Mouse (Mus musculus): Measurements from ENCODE around the gene Gm43638. TPM values are rescaled to one million over a fixed set of nuclear protein-coding genes. Genes with fewer than 3 reads are reported as not detected.
"Not testable (repeated sequence)": the region's sequence is repeated elsewhere in the genome, so short reads cannot be mapped to it uniquely, and the experiment has no call there.

Gm43638 gene
- polyA plus RNA-seq, 1 experiment from 2014 or later: not detected

GRCm38 (mm10) chr5:87482160-87482559 lies 4.4 kb downstream of the Gm43638 start, which contains the start of gene Ugt2a2:
Gene Ugt2a2, minus strand, starts transcription at chr5:87482260.
- H3K9me3 ChIP-seq (replicated peaks; ENCODE audit: control insufficient read depth, low read length, poor library complexity, severe bottlenecking): no peaks in the 10 kb centered on the region
- 82% methylated on average over 5 of the region's 5 CpGs for WGBS
- no peak within 1 kb of the TSS for H3K27ac ChIP-seq (ENCODE audit: low read length)
- no peak for ATAC-seq
- no peaks in the 10 kb centered on the region for H3K36me3 ChIP-seq (ENCODE audit: control insufficient read depth, insufficient read depth, low read length)
- no peak within 1 kb of the TSS for H3K9ac ChIP-seq (ENCODE audit: low read depth, low read length)
- no peak within 1 kb of the TSS for H3K4me2 ChIP-seq (ENCODE audit: low read length)
- no peaks in the 10 kb centered on the region for H3K27me3 ChIP-seq (ENCODE audit: control insufficient read depth, insufficient read depth, low read depth, low read length)
- H3K4me3 ChIP-seq (ENCODE audit: low read depth, low read length): no peak within 1 kb of the TSS
- H3K4me1 ChIP-seq (ENCODE audit: control insufficient read depth, insufficient read depth, low read length): no peaks in the 10 kb centered on the region

GRCm38 (mm10) chr5:87458810-87459209 lies 27.8 kb downstream of the Gm43638 start:
- no peaks in the 10 kb centered on the region for H3K36me3 ChIP-seq (ENCODE audit: control insufficient read depth, insufficient read depth, low read length)
- H3K27ac ChIP-seq (ENCODE audit: low read length): no peak overlapping the region
- H3K27me3 ChIP-seq (ENCODE audit: control insufficient read depth, insufficient read depth, low read depth, low read length): no peaks in the 10 kb centered on the region
- no peaks in the 10 kb centered on the region for H3K9me3 ChIP-seq (replicated peaks; ENCODE audit: control insufficient read depth, low read length, poor library complexity, severe bottlenecking)
- WGBS: 7% methylated on average over 1 of the region's 1 CpGs
- no peak overlapping the region for H3K4me2 ChIP-seq (ENCODE audit: low read length)
- no peak overlapping the region for H3K9ac ChIP-seq (ENCODE audit: low read depth, low read length)
- no peaks in the 10 kb centered on the region for H3K4me1 ChIP-seq (ENCODE audit: control insufficient read depth, insufficient read depth, low read length)
- H3K4me3 ChIP-seq (ENCODE audit: low read depth, low read length): no peak overlapping the region
- no peak for ATAC-seq

- no peaks in the 10 kb centered on the region for H3K36me3 ChIP-seq (ENCODE audit: control insufficient read depth, insufficient read depth, low read length)
- no peak for ATAC-seq
- no peaks in the 10 kb centered on the region for H3K9me3 ChIP-seq (replicated peaks; ENCODE audit: control insufficient read depth, low read length, poor library complexity, severe bottlenecking)
- H3K9ac ChIP-seq (ENCODE audit: low read depth, low read length): no peak overlapping the region
- no peak overlapping the region for H3K4me3 ChIP-seq (ENCODE audit: low read depth, low read length)
- no peaks in the 10 kb centered on the region for H3K4me1 ChIP-seq (ENCODE audit: control insufficient read depth, insufficient read depth, low read length)
- H3K4me2 ChIP-seq (ENCODE audit: low read length): no peak overlapping the region
- H3K27me3 ChIP-seq (ENCODE audit: control insufficient read depth, insufficient read depth, low read depth, low read length): no peaks in the 10 kb centered on the region
- no peak overlapping the region for H3K27ac ChIP-seq (ENCODE audit: low read length)
These were observed 28.9 kb downstream of the Gm43638 start for GRCm38 (mm10) chr5:87457701-87458100.

GRCm38 (mm10) chr5:87456216-87456850 lies 30.3 kb downstream of the Gm43638 start:
- no peak overlapping the region for H3K9ac ChIP-seq (ENCODE audit: low read depth, low read length)
- no peak for ATAC-seq
- H3K4me2 ChIP-seq (ENCODE audit: low read length): no peak overlapping the region
- H3K4me1 ChIP-seq (ENCODE audit: control insufficient read depth, insufficient read depth, low read length): no peaks in the 10 kb centered on the region
- WGBS: 97% methylated on average over 3 of the region's 3 CpGs
- H3K27ac ChIP-seq (ENCODE audit: low read length): no peak overlapping the region
- no peaks in the 10 kb centered on the region for H3K9me3 ChIP-seq (replicated peaks; ENCODE audit: control insufficient read depth, low read length, poor library complexity, severe bottlenecking)
- no peak overlapping the region for H3K4me3 ChIP-seq (ENCODE audit: low read depth, low read length)
- no peaks in the 10 kb centered on the region for H3K27me3 ChIP-seq (ENCODE audit: control insufficient read depth, insufficient read depth, low read depth, low read length)
- H3K36me3 ChIP-seq (ENCODE audit: control insufficient read depth, insufficient read depth, low read length): no peaks in the 10 kb centered on the region

GRCm38 (mm10) chr5:87455519-87455918 lies 31.1 kb downstream of the Gm43638 start:
- Histone ChIP-seq H3K4me2 (ENCODE audit: low read length) (no peak overlapping the region), H3K27ac (ENCODE audit: low read length) (no peak overlapping the region), H3K36me3 (ENCODE audit: control insufficient read depth, insufficient read depth, low read length) (no peaks in the 10 kb centered on the region), H3K27me3 (ENCODE audit: control insufficient read depth, insufficient read depth, low read depth, low read length) (no peaks in the 10 kb centered on the region), H3K9me3 (replicated peaks; ENCODE audit: control insufficient read depth, low read length, poor library complexity, severe bottlenecking) (no peaks in the 10 kb centered on the region), H3K9ac (ENCODE audit: low read depth, low read length) (no peak overlapping the region), H3K4me1 (ENCODE audit: control insufficient read depth, insufficient read depth, low read length) (no peaks in the 10 kb centered on the region), H3K4me3 (ENCODE audit: low read depth, low read length) (no peak overlapping the region)
- ATAC-seq: no peak

- not testable (repeated sequence) for H3K27ac ChIP-seq (ENCODE audit: low read length); H3K9ac ChIP-seq (ENCODE audit: low read depth, low read length); H3K36me3 ChIP-seq (ENCODE audit: control insufficient read depth, insufficient read depth, low read length); H3K4me2 ChIP-seq (ENCODE audit: low read length); H3K9me3 ChIP-seq (replicated peaks; ENCODE audit: control insufficient read depth, low read length, poor library complexity, severe bottlenecking); H3K4me3 ChIP-seq (ENCODE audit: low read depth, low read length); ATAC-seq; H3K27me3 ChIP-seq (ENCODE audit: control insufficient read depth, insufficient read depth, low read depth, low read length); H3K4me1 ChIP-seq (ENCODE audit: control insufficient read depth, insufficient read depth, low read length)
- WGBS: 73% methylated on average over 2 of the region's 5 CpGs
These were observed 34.1 kb downstream of the Gm43638 start for GRCm38 (mm10) chr5:87452514-87452913.

GRCm38 (mm10) chr5:87436264-87436663 lies 50.3 kb downstream of the Gm43638 start:
- H3K27me3 ChIP-seq (ENCODE audit: control insufficient read depth, insufficient read depth, low read depth, low read length): no peaks in the 10 kb centered on the region
- H3K27ac ChIP-seq (ENCODE audit: low read length): no peak overlapping the region
- 46% methylated on average over 3 of the region's 3 CpGs for WGBS
- no peaks in the 10 kb centered on the region for H3K9me3 ChIP-seq (replicated peaks; ENCODE audit: control insufficient read depth, low read length, poor library complexity, severe bottlenecking)
- H3K4me2 ChIP-seq (ENCODE audit: low read length): no peak overlapping the region
- no peak overlapping the region for H3K4me3 ChIP-seq (ENCODE audit: low read depth, low read length)
- H3K9ac ChIP-seq (ENCODE audit: low read depth, low read length): no peak overlapping the region
- H3K36me3 ChIP-seq (ENCODE audit: control insufficient read depth, insufficient read depth, low read length): no peaks in the 10 kb centered on the region
- no peak for ATAC-seq
- no peaks in the 10 kb centered on the region for H3K4me1 ChIP-seq (ENCODE audit: control insufficient read depth, insufficient read depth, low read length)

GRCm38 (mm10) chr5:87425676-87426075 lies 60.9 kb downstream of the Gm43638 start:
- WGBS: 88% methylated on average over 3 of the region's 3 CpGs
- H3K9ac ChIP-seq (ENCODE audit: low read depth, low read length): no peak overlapping the region

GRCm38 (mm10) chr5:87424041-87424440 lies 62.6 kb downstream of the Gm43638 start, which contains the start of gene Ugt2b38:
Gene Ugt2b38, minus strand, starts transcription at chr5:87424203.
- not testable (repeated sequence) for H3K27me3 ChIP-seq (ENCODE audit: control insufficient read depth, insufficient read depth, low read depth, low read length); H3K9ac ChIP-seq (ENCODE audit: low read depth, low read length); H3K4me3 ChIP-seq (ENCODE audit: low read depth, low read length); H3K9me3 ChIP-seq (replicated peaks; ENCODE audit: control insufficient read depth, low read length, poor library complexity, severe bottlenecking); H3K27ac ChIP-seq (ENCODE audit: low read length); H3K4me2 ChIP-seq (ENCODE audit: low read length); H3K36me3 ChIP-seq (ENCODE audit: control insufficient read depth, insufficient read depth, low read length); H3K4me1 ChIP-seq (ENCODE audit: control insufficient read depth, insufficient read depth, low read length); ATAC-seq
- 93% methylated on average over 1 of the region's 2 CpGs for WGBS

More at GRCm38 (mm10) chr5:87425676-87426075, 60.9 kb downstream of the Gm43638 start:
- H3K4me3 ChIP-seq (ENCODE audit: low read depth, low read length): no peak overlapping the region
- H3K9me3 ChIP-seq (replicated peaks; ENCODE audit: control insufficient read depth, low read length, poor library complexity, severe bottlenecking): no peaks in the 10 kb centered on the region
- no peaks in the 10 kb centered on the region for H3K4me1 ChIP-seq (ENCODE audit: control insufficient read depth, insufficient read depth, low read length)
- no peak overlapping the region for H3K27ac ChIP-seq (ENCODE audit: low read length)
- H3K27me3 ChIP-seq (ENCODE audit: control insufficient read depth, insufficient read depth, low read depth, low read length): no peaks in the 10 kb centered on the region
- no peak overlapping the region for H3K4me2 ChIP-seq (ENCODE audit: low read length)
- ATAC-seq: no peak
- H3K36me3 ChIP-seq (ENCODE audit: control insufficient read depth, insufficient read depth, low read length): no peaks in the 10 kb centered on the region

Measured in midbrain, embryonic 16.5 days (tissue).